Mouse (Mus musculus): Measurements from ENCODE around the gene Cog5. TPM values are rescaled to one million over a fixed set of nuclear protein-coding genes. Genes with fewer than 3 reads are reported as not detected.
"Not testable (repeated sequence)": the region's sequence is repeated elsewhere in the genome, so short reads cannot be mapped to it uniquely, and the experiment has no call there.

Gene Cog5
- 38.3 and 46.9 TPM in 2 replicates for total RNA-seq (2014; rRNA removed)
- 17.6 and 18.4 TPM in 2 replicates for polyA plus RNA-seq (2015; fragmentation: Nextera tagmentation; extraction: Ambion mirVana)

GRCm38 (mm10) chr12:31654197-31654964 lies at the start of gene Cog5, which contains the start of gene Dus4l:
Gene Cog5 (plus strand): TSS chr12:31654869.
Gene Dus4l (minus strand): TSS chr12:31654826.
- H3K27me3 ChIP-seq (ENCODE audit: insufficient read depth, low read length), result no peaks in the 10 kb centered on the region
- no peak for TF ChIP-seq CTCF (IDR thresholded peaks at IDR 0.05; ENCODE audit: low read depth)
- ATAC-seq (peak; percentile 98), DNase-seq (ENCODE audit: low spot score) (peak; percentile 94)
- peak within 1 kb of the TSS; percentile 89 for H3K4me2 ChIP-seq (ENCODE audit: low read depth, low read length)
- no peaks in the 10 kb centered on the region for H3K9me3 ChIP-seq (ENCODE audit: low read length)
- H3K9ac ChIP-seq (replicated peaks; ENCODE audit: low read length), result peak within 1 kb of the TSS; percentile 84
- no peaks in the 10 kb centered on the region for H3K4me1 ChIP-seq (ENCODE audit: insufficient read depth, low read length)
- peak within 1 kb of the TSS; percentile 93 for H3K4me3 ChIP-seq (ENCODE audit: low read length)
- under 1% methylated on average over 47 of the region's 47 CpGs for whole genome bisulfite sequencing
- peak within 1 kb of the TSS; percentile 82 for H3K27ac ChIP-seq
- H3K36me3 ChIP-seq (ENCODE audit: insufficient read depth, low read length), result no peaks in the 10 kb centered on the region

GRCm38 (mm10) chr12:31604894-31605293 lies 49.8 kb upstream of the Cog5 start:
- Histone ChIP-seq H3K9ac (replicated peaks; ENCODE audit: low read length) (no peak overlapping the region), H3K27ac (no peak overlapping the region), H3K4me3 (ENCODE audit: low read length) (no peak overlapping the region), H3K4me1 (ENCODE audit: insufficient read depth, low read length) (no peaks in the 10 kb centered on the region), H3K9me3 (ENCODE audit: low read length) (no peaks in the 10 kb centered on the region), H3K27me3 (ENCODE audit: insufficient read depth, low read length) (no peaks in the 10 kb centered on the region), H3K4me2 (ENCODE audit: low read depth, low read length) (no peak overlapping the region), H3K36me3 (ENCODE audit: insufficient read depth, low read length) (no peaks in the 10 kb centered on the region)
- 59% methylated on average over 3 of the region's 3 CpGs for WGBS
- DNase-seq (ENCODE audit: low spot score) (peak; percentile 43), ATAC-seq (no peak)
- TF ChIP-seq CTCF (IDR thresholded peaks at IDR 0.05; ENCODE audit: low read depth), result no peak

- no peaks in the 10 kb centered on the region for H3K4me1 ChIP-seq (ENCODE audit: insufficient read depth, low read length)
- H3K9ac ChIP-seq (replicated peaks; ENCODE audit: low read length), result no peak overlapping the region
- DNase-seq (ENCODE audit: low spot score) (no peak), ATAC-seq (no peak)
- 10% methylated on average over 3 of the region's 3 CpGs for WGBS
- no peaks in the 10 kb centered on the region for H3K27me3 ChIP-seq (ENCODE audit: insufficient read depth, low read length)
- H3K9me3 ChIP-seq (ENCODE audit: low read length), result no peaks in the 10 kb centered on the region
- H3K27ac ChIP-seq, result no peak overlapping the region
- no peaks in the 10 kb centered on the region for H3K36me3 ChIP-seq (ENCODE audit: insufficient read depth, low read length)
- H3K4me3 ChIP-seq (ENCODE audit: low read length), result no peak overlapping the region
- H3K4me2 ChIP-seq (ENCODE audit: low read depth, low read length), result no peak overlapping the region
- TF ChIP-seq CTCF (IDR thresholded peaks at IDR 0.05; ENCODE audit: low read depth), result no peak
Measured at GRCm38 (mm10) chr12:31608138-31608537, 46.5 kb upstream of the Cog5 start.

- Histone ChIP-seq H3K36me3 (ENCODE audit: insufficient read depth, low read length) (no peaks in the 10 kb centered on the region), H3K9me3 (ENCODE audit: low read length) (no peaks in the 10 kb centered on the region), H3K4me1 (ENCODE audit: insufficient read depth, low read length) (no peaks in the 10 kb centered on the region), H3K4me2 (ENCODE audit: low read depth, low read length) (no peak overlapping the region), H3K27me3 (ENCODE audit: insufficient read depth, low read length) (no peaks in the 10 kb centered on the region), H3K9ac (replicated peaks; ENCODE audit: low read length) (no peak overlapping the region), H3K4me3 (ENCODE audit: low read length) (no peak overlapping the region), H3K27ac (no peak overlapping the region)
- ATAC-seq (no peak), DNase-seq (ENCODE audit: low spot score) (no peak)
- 48% methylated on average over 4 of the region's 4 CpGs for WGBS
- no peak for TF ChIP-seq CTCF (IDR thresholded peaks at IDR 0.05; ENCODE audit: low read depth)
Measured at GRCm38 (mm10) chr12:31613353-31613752, 41.3 kb upstream of the Cog5 start.

GRCm38 (mm10) chr12:31620106-31620505 lies 34.6 kb upstream of the Cog5 start:
- no peak overlapping the region for H3K4me2 ChIP-seq (ENCODE audit: low read depth, low read length)
- H3K27me3 ChIP-seq (ENCODE audit: insufficient read depth, low read length), result no peaks in the 10 kb centered on the region
- H3K36me3 ChIP-seq (ENCODE audit: insufficient read depth, low read length), result no peaks in the 10 kb centered on the region; the same call in 1 of the 2 replicates
- no peaks in the 10 kb centered on the region for H3K4me1 ChIP-seq (ENCODE audit: insufficient read depth, low read length)
- 82% methylated on average over 8 of the region's 8 CpGs for WGBS
- DNase-seq (ENCODE audit: low spot score) (no peak), ATAC-seq (no peak)
- H3K9ac ChIP-seq (replicated peaks; ENCODE audit: low read length), result no peak overlapping the region
- H3K9me3 ChIP-seq (ENCODE audit: low read length), result no peaks in the 10 kb centered on the region
- H3K4me3 ChIP-seq (ENCODE audit: low read length), result no peak overlapping the region
- H3K27ac ChIP-seq, result no peak overlapping the region
- peak; percentile 23; the same call in 1 of the 2 replicates for TF ChIP-seq CTCF (IDR thresholded peaks at IDR 0.05; ENCODE audit: low read depth)

GRCm38 (mm10) chr12:31625016-31625415 lies 29.7 kb upstream of the Cog5 start:
- ATAC-seq (no peak), DNase-seq (ENCODE audit: low spot score) (no peak)
- Histone ChIP-seq H3K27me3 (ENCODE audit: insufficient read depth, low read length) (no peaks in the 10 kb centered on the region), H3K4me2 (ENCODE audit: low read depth, low read length) (no peak overlapping the region), H3K27ac (no peak overlapping the region), H3K9ac (replicated peaks; ENCODE audit: low read length) (no peak overlapping the region), H3K9me3 (ENCODE audit: low read length) (no peaks in the 10 kb centered on the region), H3K4me1 (ENCODE audit: insufficient read depth, low read length) (no peaks in the 10 kb centered on the region), H3K36me3 (ENCODE audit: insufficient read depth, low read length) (no peaks in the 10 kb centered on the region; the same call in none of the 2 replicates), H3K4me3 (ENCODE audit: low read length) (no peak overlapping the region)
- WGBS, result 95% methylated on average over 1 of the region's 1 CpGs
- TF ChIP-seq CTCF (IDR thresholded peaks at IDR 0.05; ENCODE audit: low read depth), result no peak

GRCm38 (mm10) chr12:31628396-31628795 lies 26.3 kb upstream of the Cog5 start:
- not testable (repeated sequence) for ATAC-seq; H3K9me3 ChIP-seq (ENCODE audit: low read length); H3K27ac ChIP-seq; H3K27me3 ChIP-seq (ENCODE audit: insufficient read depth, low read length); H3K4me3 ChIP-seq (ENCODE audit: low read length); H3K4me2 ChIP-seq (ENCODE audit: low read depth, low read length); DNase-seq (ENCODE audit: low spot score); H3K4me1 ChIP-seq (ENCODE audit: insufficient read depth, low read length); H3K36me3 ChIP-seq (ENCODE audit: insufficient read depth, low read length); H3K9ac ChIP-seq (replicated peaks; ENCODE audit: low read length)
- 94% methylated on average over 9 of the region's 9 CpGs for WGBS

All from hindbrain, postnatal 0 days (tissue).